Mouse (Mus musculus) MEL (cell line): Measurements from ENCODE around the gene Tarbp1. TPM values are rescaled to one million over a fixed set of nuclear protein-coding genes. Genes with fewer than 3 reads are reported as not detected.

Experiments used
- DNase-seq: peaks from one replicate; pipeline ENCODE4 v3.0.0; 2011; ENCODE audit warnings: low read depth, low spot score
- H3K27ac ChIP-seq: 2 replicates; pipeline ENCODE4 v1.5.1; 2012; ENCODE audit warnings: low read depth, mild to moderate bottlenecking, control low read depth, low read length, moderate library complexity; ENCODE audit not compliant: control insufficient read depth
- H3K27me3 ChIP-seq, 2 experiments: fragments of 150-350 bp in 1 of 2; sonication (generic) in 1 of 2; 2 replicates each; pipeline ENCODE4 v1.6.1; 2012; ENCODE audit warnings: low read length in 2 of 2, mild to moderate bottlenecking in 2 of 2, improper control_type of control experiment in 1 of 2, moderate library complexity in 1 of 2; ENCODE audit not compliant: insufficient read depth in 2 of 2, control insufficient read depth in 1 of 2
- H3K36me3 ChIP-seq, 2 experiments: 2 replicates each; pipeline ENCODE4 v1.6.1; 2012 to 2014; ENCODE audit warnings: low read length in 2 of 2, improper control_type of control experiment in 1 of 2, inconsistent platforms in 1 of 2, mild to moderate bottlenecking in 1 of 2; ENCODE audit not compliant: insufficient read depth in 2 of 2, control insufficient read depth in 1 of 2
- H3K4me1 ChIP-seq, 2 experiments: fragments of 150-350 bp in 1 of 2; sonication (generic) in 1 of 2; 2 replicates each; pipeline ENCODE4 v1.6.1; 2012; ENCODE audit warnings: low read length in 2 of 2, improper control_type of control experiment in 1 of 2, mild to moderate bottlenecking in 1 of 2; ENCODE audit not compliant: insufficient read depth in 2 of 2, control insufficient read depth in 1 of 2
- H3K4me3 ChIP-seq, 2 experiments: fragments of 150-350 bp in 1 of 2; sonication (generic) in 1 of 2; 2 replicates each; pipeline ENCODE4 v1.5.1; 2012; ENCODE audit warnings: low read depth in 2 of 2, low read length in 2 of 2, mild to moderate bottlenecking in 2 of 2, moderate library complexity in 2 of 2, control low read depth in 1 of 2, improper control_type of control experiment in 1 of 2; ENCODE audit not compliant: control insufficient read depth in 1 of 2, insufficient read depth in 1 of 2
- H3K79me2 ChIP-seq: 2 replicates; pipeline ENCODE4 v1.6.1; 2012; ENCODE audit warnings: mild to moderate bottlenecking, low read length, moderate library complexity; ENCODE audit not compliant: control insufficient read depth, poor library complexity, insufficient read depth
- H3K9ac ChIP-seq: 2 replicates; pipeline ENCODE4 v1.6.1; 2012; ENCODE audit warnings: low read depth, mild to moderate bottlenecking, control low read depth, low read length, moderate library complexity; ENCODE audit not compliant: control insufficient read depth, poor library complexity, severe bottlenecking
- H3K9me3 ChIP-seq: fragments of 150-350 bp; sonication (generic); replicated peaks from 2 replicates; pipeline ENCODE4 v1.6.1; 2012; ENCODE audit warnings: mild to moderate bottlenecking, low read length, improper control_type of control experiment, moderate library complexity; ENCODE audit not compliant: insufficient read depth
- BHLHE40 ChIP-seq: IDR thresholded peaks from 2 replicates; pipeline ENCODE4 v1.6.1; 2012; ENCODE audit warnings: low read depth, mild to moderate bottlenecking, inconsistent platforms, low read length, improper control_type of control experiment, borderline replicate concordance
- CTCF ChIP-seq, 3 experiments: IDR thresholded peaks in 2 of 3; conservative IDR thresholded peaks in 1 of 3; 2 replicates each; pipeline ENCODE4 v1.5.1; 2011 to 2012; ENCODE audit warnings: low read length in 3 of 3, low read depth in 2 of 3, mild to moderate bottlenecking in 2 of 3, improper control_type of control experiment in 1 of 3, inconsistent platforms in 1 of 3, mixed read lengths in 1 of 3, moderate library complexity in 1 of 3; ENCODE audit not compliant: control insufficient read depth in 1 of 3, insufficient read depth in 1 of 3, poor library complexity in 1 of 3, severe bottlenecking in 1 of 3
- ELF1 ChIP-seq: IDR thresholded peaks from 2 replicates; pipeline ENCODE4 v1.6.1; 2014; ENCODE audit warnings: low read depth, mild to moderate bottlenecking, inconsistent platforms, low read length, improper control_type of control experiment, moderate library complexity
- HCFC1 ChIP-seq: IDR thresholded peaks from 2 replicates; pipeline ENCODE4 v1.6.1; 2012; ENCODE audit warnings: low read depth, mild to moderate bottlenecking, inconsistent platforms, low read length, improper control_type of control experiment, moderate library complexity
- JUND ChIP-seq: IDR thresholded peaks from 2 replicates; pipeline ENCODE4 v1.6.1; 2011; ENCODE audit warnings: low read depth, mild to moderate bottlenecking, improper control_type of control experiment, low read length
- MAFK ChIP-seq: IDR thresholded peaks from 2 replicates; pipeline ENCODE4 v1.6.1; 2011; ENCODE audit warnings: low read depth, mild to moderate bottlenecking, low read length, improper control_type of control experiment, borderline replicate concordance
- MAZ ChIP-seq: IDR thresholded peaks from 2 replicates; pipeline ENCODE4 v1.6.1; 2012; ENCODE audit warnings: low read depth, mild to moderate bottlenecking, inconsistent platforms, low read length, improper control_type of control experiment
- MXI1 ChIP-seq: IDR thresholded peaks from 2 replicates; pipeline ENCODE4 v1.6.1; 2011; ENCODE audit warnings: mild to moderate bottlenecking, low read depth, low read length, improper control_type of control experiment
- MYC ChIP-seq: IDR thresholded peaks from 2 replicates; pipeline ENCODE4 v1.6.1; 2011; ENCODE audit warnings: low read depth, mild to moderate bottlenecking, low read length, improper control_type of control experiment, moderate library complexity
- NELFE ChIP-seq: IDR thresholded peaks from 2 replicates; pipeline ENCODE4 v1.6.1; 2011; ENCODE audit warnings: low read depth, low read length, improper control_type of control experiment
- NRF1 ChIP-seq: IDR thresholded peaks from 2 replicates; pipeline ENCODE4 v1.6.1; 2014; ENCODE audit warnings: low read depth, mild to moderate bottlenecking, inconsistent platforms, low read length, improper control_type of control experiment, moderate library complexity; ENCODE audit not compliant: poor library complexity, insufficient read depth, severe bottlenecking
- POLR2AphosphoS2 ChIP-seq: IDR thresholded peaks from 2 replicates; pipeline ENCODE4 v1.6.1; 2011; ENCODE audit warnings: low read length, improper control_type of control experiment
- RAD21 ChIP-seq: IDR thresholded peaks from 2 replicates; pipeline ENCODE4 v1.6.1; 2011; ENCODE audit warnings: mild to moderate bottlenecking, low read depth, low read length, improper control_type of control experiment
- RCOR1 ChIP-seq: IDR thresholded peaks from 2 replicates; pipeline ENCODE4 v1.6.1; 2012; ENCODE audit warnings: low read depth, mild to moderate bottlenecking, inconsistent platforms, low read length, improper control_type of control experiment
- SMC3 ChIP-seq: IDR thresholded peaks from 2 replicates; pipeline ENCODE4 v1.6.1; 2011; ENCODE audit warnings: low read depth, low read length, improper control_type of control experiment
- TCF12 ChIP-seq: IDR thresholded peaks from 2 replicates; pipeline ENCODE4 v1.6.1; 2014; ENCODE audit warnings: low read depth, mild to moderate bottlenecking, inconsistent platforms, low read length, improper control_type of control experiment, moderate library complexity
- ZC3H11A ChIP-seq: IDR thresholded peaks from 2 replicates; pipeline ENCODE4 v1.6.1; 2012; ENCODE audit warnings: low read depth, mild to moderate bottlenecking, inconsistent platforms, low read length, improper control_type of control experiment
- ZKSCAN1 ChIP-seq: IDR thresholded peaks from 2 replicates; pipeline ENCODE4 v1.6.1; 2012; ENCODE audit warnings: low read depth, mild to moderate bottlenecking, inconsistent platforms, low read length, improper control_type of control experiment, moderate library complexity
- ZNF384 ChIP-seq: IDR thresholded peaks from 2 replicates; pipeline ENCODE4 v1.6.1; 2012; ENCODE audit warnings: low read depth, mild to moderate bottlenecking, inconsistent platforms, low read length, improper control_type of control experiment
- polyA plus RNA-seq, 2 experiments: library from polyadenylated mRNA; stranded (reverse) in 1 of 2; unstranded in 1 of 2; fragments of >175 nt in 1 of 2; fragments of >200 nt in 1 of 2; gene quantifications; 2 replicates each; pipeline versions ENCODE4 v1.2.1 to v1.2.4; 2012; ENCODE audit warnings: low replicate concordance in 2 of 2, low read depth in 1 of 2; ENCODE audit not compliant: insufficient read length in 2 of 2, insufficient read depth in 1 of 2, missing spikeins in 1 of 2
- total RNA-seq: library from RNA; depleted of rRNA; stranded (reverse); fragments of 300-350 nt; gene quantifications from 2 replicates; pipeline ENCODE4 v1.2.3, GENCODE M21; 2012

The Tarbp1 gene
- total and polyA plus RNA-seq, 3 experiments: 5.4 to 8.4 TPM; not detected in 1

- Histone ChIP-seq H3K36me3 (peaks cover 0 to 6% of the 10 kb centered on the region in 2 experiments; a peak in 2 of 4 replicates), H3K27ac (no peak overlapping the region), H3K4me1 (peaks cover 4 to 15% of the 10 kb centered on the region in 2 experiments), H3K4me3 (no peak overlapping the region)
- no peak for DNase-seq
- TF ChIP-seq RAD21: no peak
- TF ChIP-seq, all 39 proteins: peak for 0
- Histone ChIP-seq H3K79me2 (no peaks in the 10 kb centered on the region; the same call in 1 of the 2 replicates), H3K9ac (no peak overlapping the region), H3K27me3 (no peaks in the 10 kb centered on the region), H3K9me3 (no peaks in the 10 kb centered on the region)
Measured at GRCm38 (mm10) chr8:126523060-126523574, 48.3 kb upstream of the Tarbp1 start.

- Histone ChIP-seq H3K9ac (no peak overlapping the region), H3K27ac (no peak overlapping the region), H3K4me1 (peaks cover 8 to 16% of the 10 kb centered on the region in 2 experiments), H3K9me3 (no peaks in the 10 kb centered on the region), H3K36me3 (peaks cover 0 to 4% of the 10 kb centered on the region in 2 experiments; a peak in 2 of 4 replicates), H3K4me3 (no peak overlapping the region), H3K79me2 (no peaks in the 10 kb centered on the region), H3K27me3 (no peaks in the 10 kb centered on the region)
- DNase-seq: peak; percentile 32
- 0 out of 2 replicates have a peak, but pooled peaks have one; percentile 4 for TF ChIP-seq SMC3
- TF ChIP-seq ZC3H11A: no peak
- TF ChIP-seq ZNF384: peak; percentile 66
- TF ChIP-seq CTCF (IDR thresholded peaks at IDR 0.05 in 2 of 3, conservative IDR thresholded peaks at IDR 0.05 in 1 of 3; ENCODE audit: control insufficient read depth in 1 of 3, insufficient read depth in 1 of 3, low read depth in 2 of 3, low read length in 3 of 3, poor library complexity in 1 of 3, severe bottlenecking in 1 of 3): peak; percentile 17 to 44 (median 20); a peak in 5 of 6 replicates
Measured at GRCm38 (mm10) chr8:126519447-126519975, 44.6 kb upstream of the Tarbp1 start.

- Histone ChIP-seq H3K36me3 (peaks cover 0 to 4% of the 10 kb centered on the region in 2 experiments; a peak in 2 of 4 replicates), H3K9me3 (no peaks in the 10 kb centered on the region), H3K4me1 (peaks cover 8 to 16% of the 10 kb centered on the region in 2 experiments), H3K4me3 (peak overlapping the region; percentile 47 to 72), H3K9ac (peak overlapping the region; percentile 60), H3K27me3 (no peaks in the 10 kb centered on the region), H3K79me2 (no peaks in the 10 kb centered on the region), H3K27ac (peak overlapping the region; percentile 76)
- peak; percentile 97 for DNase-seq
- TF ChIP-seq MYC (0 out of 2 replicates have a peak, but pooled peaks have one; percentile 31), BHLHE40 (peak; percentile 33; the same call in 1 of the 2 replicates), POLR2AphosphoS2 (no peak), CTCF (IDR thresholded peaks at IDR 0.05 in 2 of 3, conservative IDR thresholded peaks at IDR 0.05 in 1 of 3; ENCODE audit: control insufficient read depth in 1 of 3, insufficient read depth in 1 of 3, low read depth in 2 of 3, low read length in 3 of 3, poor library complexity in 1 of 3, severe bottlenecking in 1 of 3) (no peak), MXI1 (peak; percentile 93), NRF1 (peak; percentile 59), ELF1 (peak; percentile 56), RCOR1 (no peak; the same call in 1 of the 2 replicates), ZC3H11A (0 out of 2 replicates have a peak, but pooled peaks have one; percentile 15), ZNF384 (no peak), TCF12 (peak; percentile 55; the same call in 1 of the 2 replicates), ZKSCAN1 (no peak), HCFC1 (peak; percentile 67), MAZ (no peak), MAFK (0 out of 2 replicates have a peak, but pooled peaks have one; percentile 26), NELFE (no peak), JUND (0 out of 2 replicates have a peak, but pooled peaks have one; percentile 30)
Measured at GRCm38 (mm10) chr8:126516620-126517577, 42.0 kb upstream of the Tarbp1 start.
